Mouse (Mus musculus) cerebellum, adult 2 months (tissue): Measurements from ENCODE around the gene Pdcd2l.

Experiments used
- CTCF ChIP-seq: fragments of 200-500 bp; IDR thresholded peaks from 2 replicates; pipeline ENCODE4 v1.5.1; 2011; ENCODE audit warnings: low read depth, mild to moderate bottlenecking, control low read depth, low read length, moderate library complexity, borderline replicate concordance; ENCODE audit not compliant: insufficient read depth
- POLR2A ChIP-seq: fragments of 200-500 bp; IDR thresholded peaks from 2 replicates; pipeline ENCODE4 v1.6.1; 2011; ENCODE audit warnings: low read length, control low read depth, borderline replicate concordance; ENCODE audit not compliant: insufficient read depth

DNA sequence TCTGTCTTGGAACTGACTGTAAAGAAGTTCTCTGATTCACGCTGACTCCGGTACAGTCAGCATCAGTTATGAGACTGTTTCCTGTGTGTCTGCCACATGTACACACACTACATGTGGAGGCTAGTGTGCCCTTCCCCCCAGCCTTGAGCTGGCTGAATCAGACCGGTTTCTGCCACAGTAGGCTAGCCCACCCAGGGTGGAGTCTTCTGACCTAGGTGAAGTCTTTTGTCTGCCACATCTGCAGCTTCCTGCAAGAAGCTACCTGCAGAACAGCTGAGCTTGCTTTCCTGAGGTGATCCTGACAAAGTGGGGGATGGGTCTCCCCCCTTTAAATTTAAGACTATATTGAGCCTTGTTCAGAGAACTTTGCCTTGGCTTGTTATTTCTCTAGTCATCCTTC is 27.0 kb downstream of the Pdcd2l start, which contains the start of gene Uba2:
- no peak for TF ChIP-seq CTCF
- TF ChIP-seq POLR2A = no peak
